Mouse (Mus musculus) heart, adult 18-20 months (tissue): ENCODE data around the gene Ugt1a5. TPM values are rescaled to one million over a fixed set of nuclear protein-coding genes. Genes with fewer than 3 reads are reported as not detected.
"Not testable (repeated sequence)": the region's sequence is repeated elsewhere in the genome, so short reads cannot be mapped to it uniquely, and the experiment has no call there.

Experiments
- DNase-seq, 2 experiments: peaks; one replicate each; pipeline ENCODE4 v3.0.0; 2021 to 2022; ENCODE audit warnings: mixed read lengths in 1 of 2
- long read RNA-seq, 2 experiments: library from polyadenylated mRNA; stranded (forward); transcript quantifications; one replicate each; pipeline ENCODE4 v2.0.0; 2021
- total RNA-seq, 2 experiments: library from RNA; stranded (reverse); gene quantifications; 2 replicates each; pipeline ENCODE4 v1.2.3; 2021

Gene Ugt1a5
- under 1 TPM in 1 of 2 experiments, not detected in 1; 0.59 TPM for total RNA-seq
- long read RNA-seq, experiment 1 = 0 reads
- long read RNA-seq, experiment 2 = 0 reads

GRCm38 (mm10) chr1:88165711-88166110, at the start of gene Ugt1a5:
Ugt1a5 (plus strand) TSS chr1:88166012.
- DNase-seq = no peak

- not testable (repeated sequence) for DNase-seq
These were observed 45.3 kb upstream of the Ugt1a5 start for GRCm38 (mm10) chr1:88120550-88120949.

DNA sequence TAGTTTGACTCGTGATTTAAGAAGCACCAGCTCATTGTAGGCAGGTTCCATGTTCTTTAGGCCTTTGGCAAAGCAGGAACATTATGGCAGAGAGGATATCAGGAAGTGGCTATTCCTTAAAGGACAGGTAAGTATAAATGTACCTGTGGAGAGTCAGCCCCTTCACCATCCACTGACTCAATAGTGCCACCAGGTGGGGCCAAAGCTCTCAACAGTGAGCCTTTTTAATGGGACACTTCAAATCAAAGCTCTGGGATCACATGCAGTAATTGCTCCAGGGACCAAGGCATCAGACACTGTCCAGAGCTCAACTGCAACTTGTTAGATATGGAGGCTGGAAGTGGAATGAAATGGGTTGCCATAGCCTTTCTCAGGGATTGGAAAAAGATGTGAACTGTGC, 44.3 kb upstream of the Ugt1a5 start:
- DNase-seq = not testable (repeated sequence)

DNA sequence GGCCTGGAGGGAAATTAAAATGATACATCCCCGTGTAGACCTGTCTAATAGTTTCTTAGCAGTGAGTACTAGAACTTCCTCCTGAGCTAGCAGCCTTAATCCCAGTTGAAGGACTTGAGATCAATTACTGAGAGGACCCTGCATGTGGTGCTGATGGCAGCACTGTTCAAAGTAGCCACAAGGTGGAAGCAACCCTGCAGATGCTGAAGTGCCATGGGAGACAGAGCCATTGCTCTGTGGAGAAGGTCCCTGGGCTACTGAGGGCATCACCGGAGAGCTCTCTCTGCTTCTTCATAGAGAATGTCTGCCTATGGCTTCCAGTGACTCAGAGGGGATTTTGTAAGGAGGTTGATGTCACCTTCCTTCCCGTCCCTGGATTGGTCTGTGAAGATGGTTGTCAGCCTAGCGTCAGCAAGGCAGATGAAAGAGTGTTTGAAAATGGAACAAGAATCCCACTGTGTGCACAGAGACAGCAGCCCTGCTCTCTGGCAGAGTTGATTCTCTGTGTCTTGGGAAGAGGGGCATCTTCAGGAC, 39.9 kb upstream of the Ugt1a5 start:
- not testable (repeated sequence) for DNase-seq

- DNase-seq = peak in 1 of 2 experiments; percentile 22
These were observed 36.7 kb upstream of the Ugt1a5 start for GRCm38 (mm10) chr1:88129091-88129490.

DNA sequence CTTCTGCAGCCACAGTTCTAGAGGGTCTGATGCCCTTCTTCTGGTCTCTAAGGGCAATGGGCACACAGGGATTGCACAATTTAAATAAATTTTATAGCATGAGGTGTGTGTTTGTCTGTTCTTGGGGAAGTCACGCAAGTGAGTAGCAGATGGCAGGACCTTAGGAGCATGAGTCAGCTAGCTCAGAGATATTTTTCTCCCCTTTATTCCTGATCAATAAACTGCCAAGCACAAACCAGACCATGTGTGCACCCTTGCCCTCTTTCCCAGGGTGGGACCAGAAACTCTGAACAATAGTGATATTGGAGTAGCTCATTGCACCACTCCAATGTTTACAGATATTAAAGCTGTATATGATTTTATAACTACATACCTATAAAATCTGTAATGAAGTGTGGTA, 35.6 kb upstream of the Ugt1a5 start:
- DNase-seq = not testable (repeated sequence)

DNA sequence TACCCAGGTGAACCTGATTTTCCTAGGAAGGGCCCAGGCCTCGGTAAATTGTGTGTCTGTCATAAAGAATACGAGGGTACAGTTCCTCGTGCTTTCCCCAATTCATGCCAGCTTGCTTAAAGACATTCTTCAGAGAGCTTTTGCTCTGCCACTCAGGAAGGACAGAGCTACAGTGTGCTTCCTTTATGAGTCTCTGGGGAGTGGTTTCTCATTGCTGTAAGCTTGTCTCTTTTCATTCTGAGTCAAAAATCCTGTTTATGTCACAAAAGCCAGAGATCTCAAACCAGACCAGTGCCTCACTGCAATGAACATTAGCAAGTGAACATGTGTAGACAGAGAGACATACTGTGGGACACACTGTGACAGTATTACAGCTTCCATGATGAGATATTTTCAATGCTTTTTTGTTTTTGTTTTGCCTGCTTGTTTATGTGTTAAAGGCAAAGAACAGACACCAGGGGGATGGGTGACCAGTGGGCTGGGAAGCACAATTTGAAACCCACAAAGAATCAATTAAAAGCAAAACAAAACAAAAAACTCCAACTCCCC, 31.8 kb upstream of the Ugt1a5 start:
- DNase-seq = no peak

- peak; percentile 65 to 66 for DNase-seq
These were observed 31.3 kb upstream of the Ugt1a5 start, which contains the start of gene Ugt1a6a for GRCm38 (mm10) chr1:88134457-88135011. Ugt1a6a (plus strand) TSS chr1:88134809.

GRCm38 (mm10) chr1:88135229-88135904, 30.4 kb upstream of the Ugt1a5 start:
- not testable (repeated sequence) for DNase-seq

DNA sequence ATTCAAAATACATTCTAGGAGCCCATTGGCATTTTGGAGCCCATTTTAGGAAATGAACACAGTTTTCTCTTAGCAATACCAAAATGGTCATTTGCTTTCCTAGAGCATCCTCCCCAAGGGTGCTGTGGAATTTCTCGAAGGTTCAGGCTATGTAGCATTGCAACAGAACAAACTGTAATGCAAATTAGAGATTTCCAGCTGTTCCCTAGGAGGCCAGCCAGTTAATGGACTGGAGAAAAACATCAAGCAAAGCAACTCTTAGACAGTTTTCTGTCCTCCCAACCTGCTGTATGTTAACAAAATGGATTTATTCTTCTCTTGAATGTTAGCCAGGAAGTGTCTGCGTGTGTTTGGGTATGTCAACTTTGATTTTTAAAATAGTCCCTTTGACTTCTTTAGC, 29.2 kb upstream of the Ugt1a5 start:
- peak; percentile 31 to 40 for DNase-seq

DNA sequence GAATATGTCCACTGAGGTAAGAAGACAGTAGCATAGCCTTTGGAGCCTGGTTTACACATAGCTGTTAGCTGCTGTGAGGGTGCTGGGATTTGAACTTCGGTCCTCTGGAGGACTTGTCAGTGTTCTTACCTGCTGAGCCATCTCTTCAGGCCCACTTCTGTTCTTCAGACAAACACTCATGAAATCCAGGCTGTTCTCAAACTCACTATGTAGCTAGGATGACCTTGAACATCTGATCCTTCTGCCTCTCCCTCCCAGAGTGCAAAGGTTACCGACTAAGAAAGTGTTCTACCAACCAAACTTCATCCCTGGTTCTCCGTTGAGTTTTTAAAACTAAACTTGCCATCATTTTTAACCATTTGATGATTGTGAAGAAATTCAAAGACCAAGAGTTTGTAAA, 28.5 kb upstream of the Ugt1a5 start:
- no peak for DNase-seq

DNA sequence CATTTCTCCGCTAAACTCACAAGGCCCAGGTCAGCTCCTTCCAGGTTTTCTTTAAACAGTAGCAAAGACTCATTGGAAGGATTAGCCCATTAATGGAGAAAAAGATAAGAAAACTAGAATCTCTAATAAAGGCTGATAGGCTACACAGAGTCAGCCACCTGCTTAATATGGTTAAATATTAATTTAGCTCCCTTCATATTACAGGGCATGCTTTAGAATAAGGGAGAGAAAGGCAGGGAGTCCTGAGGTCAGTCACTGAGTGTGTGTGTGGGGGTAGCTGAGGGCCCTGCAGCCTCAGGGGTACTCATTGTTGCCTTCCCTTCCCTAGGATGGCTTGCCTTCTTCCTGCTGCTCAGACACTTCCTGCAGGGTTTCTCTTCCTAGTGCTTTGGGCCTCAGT, 27.7 kb upstream of the Ugt1a5 start:
- no peak for DNase-seq

DNA sequence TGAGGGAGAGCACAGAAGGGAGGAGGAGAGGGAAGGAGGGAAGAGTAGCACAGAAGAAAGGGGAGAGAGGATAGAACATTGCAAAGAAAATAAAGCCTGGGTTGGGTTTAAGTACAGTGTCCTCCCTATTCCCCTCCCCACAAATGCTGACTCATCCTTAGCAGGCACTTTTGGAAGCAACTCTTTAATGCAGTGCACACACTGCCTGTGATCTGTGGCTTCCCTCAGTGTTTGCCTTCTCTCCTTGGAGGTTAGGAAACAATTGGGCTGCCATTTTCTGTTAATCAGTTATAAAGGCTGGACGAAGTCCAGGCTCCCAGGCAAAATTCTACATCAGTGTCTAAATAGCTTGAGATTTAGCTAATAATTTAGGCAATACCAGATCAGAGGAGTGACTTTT, 25.3 kb upstream of the Ugt1a5 start:
- not testable (repeated sequence) for DNase-seq

GRCm38 (mm10) chr1:88143966-88144675, 21.7 kb upstream of the Ugt1a5 start:
- DNase-seq = peak; percentile 20 to 54

- DNase-seq = not testable (repeated sequence)
These were observed 20.5 kb upstream of the Ugt1a5 start for GRCm38 (mm10) chr1:88145278-88145677.

- DNase-seq = not testable (repeated sequence)
These were observed 15.7 kb upstream of the Ugt1a5 start for GRCm38 (mm10) chr1:88150133-88150532.

DNA sequence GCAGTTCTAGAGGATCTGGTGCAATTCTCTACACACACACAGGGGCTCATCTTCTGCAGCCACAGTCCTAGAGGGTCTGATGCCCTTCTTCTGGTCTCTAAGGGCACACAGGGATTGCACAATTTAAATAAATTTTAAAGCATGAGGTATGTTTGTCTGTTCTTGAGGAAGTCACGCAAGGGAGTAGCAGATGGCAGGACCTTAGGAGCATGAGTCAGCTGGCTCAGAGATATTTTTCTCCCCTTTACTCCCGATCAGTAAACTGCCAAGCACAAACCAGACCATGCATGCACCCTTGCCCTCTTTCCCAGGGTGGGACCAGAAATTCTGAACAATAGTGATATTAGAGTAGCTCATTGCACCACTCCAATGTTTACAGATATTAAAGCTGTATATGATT, 7.4 kb upstream of the Ugt1a5 start:
- no peak for DNase-seq

DNA sequence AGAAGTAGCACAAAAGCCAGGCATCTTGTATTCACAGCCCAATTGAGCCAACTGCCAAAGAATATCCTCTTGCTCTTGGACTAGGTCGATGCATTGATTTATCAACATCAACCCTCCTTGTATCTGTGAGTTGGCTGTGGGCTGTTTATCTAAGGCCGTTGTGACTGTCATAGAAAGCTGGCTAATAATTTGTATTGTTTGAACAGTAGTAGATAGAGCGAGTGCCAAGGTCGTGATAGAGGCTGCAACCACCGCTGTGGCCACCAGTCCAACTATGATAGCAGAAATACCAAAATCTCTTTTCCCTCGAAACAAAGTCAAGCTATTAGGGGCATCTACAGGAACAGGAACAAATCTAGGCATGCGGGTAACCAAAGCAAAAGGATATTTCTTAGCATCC, 6.4 kb downstream of the Ugt1a5 start:
- not testable (repeated sequence) for DNase-seq

DNA sequence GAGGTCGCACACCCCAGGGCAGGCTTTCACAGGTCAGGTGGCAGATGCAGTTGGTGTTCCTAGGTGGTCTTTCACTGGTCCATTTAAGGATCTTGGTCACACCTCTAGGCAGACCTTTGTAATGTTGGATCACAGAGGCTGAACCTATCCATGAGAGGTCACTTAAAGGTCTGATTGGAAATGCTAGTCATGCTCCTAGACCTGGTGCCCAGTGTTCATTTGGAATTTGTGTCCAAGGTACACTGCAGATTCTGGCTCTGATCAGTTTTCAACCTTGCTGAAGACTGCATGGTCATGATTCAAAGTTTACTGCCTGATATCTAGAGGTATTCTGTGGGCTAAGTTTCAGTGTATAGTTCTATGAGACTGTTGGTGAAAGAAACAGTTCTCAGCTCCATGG, 13.8 kb downstream of the Ugt1a5 start:
- DNase-seq = no peak

GRCm38 (mm10) chr1:88186325-88186935, 20.6 kb downstream of the Ugt1a5 start:
- no peak for DNase-seq

DNA sequence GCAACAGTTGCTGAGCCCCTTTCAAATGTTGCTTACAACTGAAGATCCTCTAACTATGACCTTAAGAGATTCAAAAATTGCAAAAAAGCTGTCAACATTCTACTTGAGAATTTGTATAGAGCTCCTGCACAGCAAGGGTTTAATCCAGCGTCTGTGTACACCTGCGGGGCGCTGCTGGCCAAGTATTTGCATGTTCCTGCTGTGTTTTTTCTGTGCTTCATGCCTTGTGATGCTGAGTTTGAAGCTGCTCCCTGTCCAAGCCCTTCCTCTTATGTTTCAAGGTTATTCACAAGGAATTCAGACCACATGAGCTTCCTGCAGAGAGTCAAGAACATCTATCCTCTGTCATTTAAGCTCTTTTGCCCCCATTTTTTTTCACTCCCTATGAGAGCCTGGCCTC, 26.3 kb downstream of the Ugt1a5 start:
- DNase-seq = no peak

DNA sequence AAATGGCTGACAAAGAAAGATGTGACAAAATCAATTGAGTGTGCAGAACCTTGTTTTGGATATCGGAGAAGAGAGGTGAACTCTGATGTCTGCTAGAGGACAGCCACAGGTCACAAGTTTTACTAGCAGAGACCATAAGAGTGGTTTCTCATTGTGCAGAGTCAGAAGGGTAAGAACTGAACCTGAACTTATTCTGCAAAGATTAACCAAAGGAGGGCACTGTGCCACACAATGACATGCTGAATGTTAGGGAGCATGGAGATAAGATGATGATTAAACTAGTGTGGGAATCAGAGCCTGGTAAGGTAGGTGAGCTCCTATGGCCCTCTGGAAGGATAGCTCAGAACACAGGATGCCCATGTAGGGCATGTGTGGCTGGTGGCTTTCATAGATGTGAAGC, 29.9 kb downstream of the Ugt1a5 start:
- DNase-seq = no peak
